7 mouse cellular contexts compared by ENCODE assay signal in genomic region chr8:91134659-91135058, GRCm38 (mm10).
DNase-seq lines count a peak whose midpoint lies in the region; ATAC-seq and TF ChIP-seq lines count a peak whose summit lies in the region.

No protein-coding gene starts in this region.

- H3K4me3 ChIP-seq in testis, adult 2 months (ENCODE audit: control insufficient read depth, low read depth, low read length): peak overlapping the region; percentile 25; the same call in 1 of the 2 replicates
- H3K4me3 ChIP-seq in heart, embryonic 14.5 days (ENCODE audit: control insufficient read depth in 1 of 2, insufficient read depth in 1 of 2, low read depth in 1 of 2, low read length in 2 of 2): peak overlapping the region in 1 of 2 experiments; percentile 94; a peak in 1 of 4 replicates
- peak overlapping the region; percentile 85 for H3K4me3 ChIP-seq in liver, embryonic 12.5 days

- no peak overlapping the region for H3K27ac ChIP-seq in testis, adult 2 months (ENCODE audit: control insufficient read depth, insufficient read depth, low read depth, low read length)
- peak overlapping the region in 1 of 2 experiments; percentile 54; a peak in 2 of 4 replicates for H3K27ac ChIP-seq in heart, embryonic 14.5 days (replicated peaks in 1 of 2; ENCODE audit: control insufficient read depth in 1 of 2, insufficient read depth in 1 of 2, low read depth in 2 of 2, low read length in 2 of 2)
- H3K27ac ChIP-seq in liver, embryonic 12.5 days: no peak overlapping the region

- TF ChIP-seq CTCF in testis, adult 2 months (IDR thresholded peaks at IDR 0.05; ENCODE audit: control insufficient read depth, insufficient read depth, insufficient replicate concordance, low read depth, low read length): no peak

- 60% methylated on average over 12 of the region's 12 CpGs for WGBS in heart, embryonic 14.5 days
- WGBS in liver, embryonic 12.5 days (ENCODE audit: insufficient replicate concordance): 64% methylated on average over 12 of the region's 12 CpGs

- H3K4me2 ChIP-seq in heart, embryonic 14.5 days (ENCODE audit: low read length): peak overlapping the region; percentile 56
- peak overlapping the region; percentile 98 for H3K4me2 ChIP-seq in liver, embryonic 12.5 days

- no peak for DNase-seq in testis, postnatal 10 days (ENCODE audit: low spot score)
- DNase-seq in urinary bladder, postnatal 14 days (ENCODE audit: low spot score): no peak
- no peak for DNase-seq in T-cell, adult 2 months (ENCODE audit: low spot score)
- DNase-seq in gastrocnemius, adult 18-20 months (ENCODE audit: low spot score): no peak

- no peaks in the 10 kb centered on the region for H3K9me3 ChIP-seq in heart, embryonic 14.5 days (ENCODE audit: control insufficient read depth, low read length)
- H3K9me3 ChIP-seq in liver, embryonic 12.5 days (replicated peaks): no peaks in the 10 kb centered on the region

- peaks cover 7% of the 10 kb centered on the region for H3K4me1 ChIP-seq in testis, adult 2 months (ENCODE audit: control insufficient read depth, insufficient read depth, low read length)
- peaks cover 0 to 14% of the 10 kb centered on the region in 2 experiments; a peak in 3 of 4 replicates for H3K4me1 ChIP-seq in heart, embryonic 14.5 days (ENCODE audit: control insufficient read depth in 2 of 2, insufficient read depth in 2 of 2, low read length in 2 of 2)
- H3K4me1 ChIP-seq in liver, embryonic 12.5 days: peaks cover 19% of the 10 kb centered on the region

- no peak for ATAC-seq in heart, embryonic 14.5 days (ENCODE audit: insufficient number of reproducible peaks, insufficient read depth, low FRiP score, low read depth)
- ATAC-seq in liver, embryonic 12.5 days: no peak

- H3K27me3 ChIP-seq in testis, adult 2 months (ENCODE audit: control insufficient read depth, insufficient read depth, low read length): no peaks in the 10 kb centered on the region
- no peaks in the 10 kb centered on the region for H3K27me3 ChIP-seq in heart, embryonic 14.5 days (ENCODE audit: control insufficient read depth, insufficient read depth, low read length)
- no peaks in the 10 kb centered on the region for H3K27me3 ChIP-seq in liver, embryonic 12.5 days (replicated peaks)

- no peak for TF ChIP-seq POLR2A in testis, adult 2 months (IDR thresholded peaks at IDR 0.05; ENCODE audit: control insufficient read depth, low read depth, low read length)

- peak overlapping the region; percentile 47 for H3K9ac ChIP-seq in heart, embryonic 14.5 days (ENCODE audit: low read length)
- 0 out of 2 replicates have a peak overlapping the region, but pooled peaks have one; percentile 49 for H3K9ac ChIP-seq in liver, embryonic 12.5 days

- no peaks in the 10 kb centered on the region for H3K36me3 ChIP-seq in testis, adult 2 months (ENCODE audit: control insufficient read depth, insufficient read depth, low read length)
- H3K36me3 ChIP-seq in heart, embryonic 14.5 days (ENCODE audit: control insufficient read depth, insufficient read depth, low read length): peaks cover 4% of the 10 kb centered on the region; the same call in 1 of the 2 replicates
- no peaks in the 10 kb centered on the region for H3K36me3 ChIP-seq in liver, embryonic 12.5 days
